Comparison of ENCODE assay signal across 11 mouse cellular contexts in the genomic region with DNA sequence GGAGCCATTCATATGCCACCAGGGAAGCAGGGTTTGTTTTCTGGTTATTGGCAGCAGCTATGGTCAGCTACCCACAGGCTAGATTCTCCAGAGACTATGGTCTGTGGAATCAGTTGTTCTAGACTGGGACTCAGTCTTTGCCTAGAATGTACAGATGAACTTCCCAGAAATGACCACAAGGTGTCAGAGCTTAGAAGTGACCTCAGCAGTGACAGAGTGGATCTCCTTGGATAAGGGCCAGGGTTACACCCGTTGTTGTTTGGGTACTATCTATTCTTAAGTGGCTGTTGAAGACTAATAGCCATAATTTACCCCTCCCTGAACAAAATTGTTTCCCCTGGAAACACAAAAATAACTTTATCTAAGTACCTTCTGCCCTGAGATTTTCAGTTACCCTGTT. TPM values are rescaled to one million over a fixed set of nuclear protein-coding genes. Genes with fewer than 3 reads are reported as not detected.
DNase-seq lines count a peak whose midpoint lies in the region; ATAC-seq and TF ChIP-seq lines count a peak whose summit lies in the region.
"Had no signal": no experiment of that assay in that cellular context is flagged by ENCODE, and none has a peak within 500 bp of the region (broad histone marks: within the 10 kb centered on the region; RNA-seq: fewer than 3 reads in every experiment).

No protein-coding gene starts in this region.

- H3K4me2 ChIP-seq in embryonic facial prominence, embryonic 11.5 days (ENCODE audit: low read depth, low read length) = no peak overlapping the region
- H3K4me2 ChIP-seq in liver, embryonic 11.5 days = no peak overlapping the region
- H3K4me2 ChIP-seq: embryonic facial prominence, embryonic 12.5 days; heart, embryonic 11.5 days had no signal

- TF ChIP-seq POLR2A in liver, adult 2 months (IDR thresholded peaks at IDR 0.05; ENCODE audit: extremely low read depth, insufficient read depth, low read length) = no peak

- WGBS in embryonic facial prominence, embryonic 11.5 days = 45% methylated on average over 1 of the region's 1 CpGs
- 38% methylated on average over 1 of the region's 1 CpGs for WGBS in embryonic facial prominence, embryonic 10.5 days
- 4% methylated on average over 1 of the region's 1 CpGs for WGBS in liver, adult 2 months
- 11% methylated on average over 1 of the region's 1 CpGs for WGBS in liver, embryonic 11.5 days

- H3K9ac ChIP-seq in embryonic facial prominence, embryonic 11.5 days (replicated peaks; ENCODE audit: low read length) = no peak overlapping the region
- no peak overlapping the region for H3K9ac ChIP-seq in liver, adult 2 months (ENCODE audit: low read depth, low read length)
- no peak overlapping the region for H3K9ac ChIP-seq in liver, embryonic 11.5 days (ENCODE audit: low read depth, low read length)
- H3K9ac ChIP-seq: embryonic facial prominence, embryonic 12.5 days had no signal

- no peaks in the 10 kb centered on the region for H3K36me3 ChIP-seq in embryonic facial prominence, embryonic 11.5 days (replicated peaks; ENCODE audit: control insufficient read depth, insufficient read depth, low read depth, low read length)
- no peaks in the 10 kb centered on the region for H3K36me3 ChIP-seq in embryonic facial prominence, embryonic 10.5 days (replicated peaks)
- no peaks in the 10 kb centered on the region for H3K36me3 ChIP-seq in liver, adult 2 months (ENCODE audit: control insufficient read depth, insufficient read depth, low read length)
- H3K36me3 ChIP-seq in liver, embryonic 11.5 days (ENCODE audit: control insufficient read depth, insufficient read depth, low read length) = no peaks in the 10 kb centered on the region
- H3K36me3 ChIP-seq: embryonic facial prominence, embryonic 12.5 days; limb, embryonic 10.5 days had no signal

- no peak for ATAC-seq in embryonic facial prominence, embryonic 11.5 days (replicated peaks; ENCODE audit: insufficient number of reproducible peaks, low FRiP score, low TSS enrichment, low read depth)
- ATAC-seq in liver, embryonic 11.5 days (replicated peaks; ENCODE audit: low FRiP score) = no peak
- ATAC-seq in common myeloid progenitor, adult 5-6 weeks (replicated peaks; ENCODE audit: low read depth, poor library complexity, severe bottlenecking) = peak; percentile 71

- TF ChIP-seq CTCF in liver, adult 2 months (IDR thresholded peaks at IDR 0.05; ENCODE audit: low read depth, low read length) = no peak

- H3K79me2 ChIP-seq in liver, adult 2 months (ENCODE audit: control insufficient read depth, insufficient read depth, low read length) = no peaks in the 10 kb centered on the region

- DNase-seq in embryonic facial prominence, embryonic 11.5 days (ENCODE audit: low spot score) = peak; percentile 61
- no peak for DNase-seq in embryonic facial prominence, embryonic 10.5 days (ENCODE audit: low spot score)
- DNase-seq in liver, adult 2 months (ENCODE audit: extremely low read depth, low read depth, low spot score) = peak; percentile 29
- no peak for DNase-seq in liver, embryonic 11.5 days (ENCODE audit: low spot score)
- peak; percentile 41 for DNase-seq in retina, adult 2 months (ENCODE audit: low read depth, low spot score)
- no peak for DNase-seq in right cerebral cortex, postnatal 25 days
- DNase-seq in left cerebral cortex, adult 9 months (ENCODE audit: low spot score in 2 of 2) = no peak

- H3K27me3 ChIP-seq in embryonic facial prominence, embryonic 11.5 days (ENCODE audit: control insufficient read depth, insufficient read depth, low read length) = no peaks in the 10 kb centered on the region
- no peaks in the 10 kb centered on the region for H3K27me3 ChIP-seq in embryonic facial prominence, embryonic 10.5 days (replicated peaks; ENCODE audit: low read depth, poor library complexity, severe bottlenecking)
- H3K27me3 ChIP-seq in liver, adult 2 months (ENCODE audit: control insufficient read depth, insufficient read depth, low read length) = no peaks in the 10 kb centered on the region
- no peaks in the 10 kb centered on the region for H3K27me3 ChIP-seq in liver, embryonic 11.5 days (replicated peaks; ENCODE audit: control insufficient read depth, insufficient read depth, low read length)
- H3K27me3 ChIP-seq: embryonic facial prominence, embryonic 12.5 days had no signal

- no peaks in the 10 kb centered on the region for H3K9me3 ChIP-seq in embryonic facial prominence, embryonic 11.5 days (replicated peaks; ENCODE audit: control insufficient read depth, low read length)
- H3K9me3 ChIP-seq in embryonic facial prominence, embryonic 10.5 days = no peaks in the 10 kb centered on the region
- no peaks in the 10 kb centered on the region for H3K9me3 ChIP-seq in liver, embryonic 11.5 days (ENCODE audit: control insufficient read depth, low read length)
- H3K9me3 ChIP-seq: embryonic facial prominence, embryonic 12.5 days; limb, embryonic 10.5 days had no signal

- H3K27ac ChIP-seq in embryonic facial prominence, embryonic 11.5 days (replicated peaks; ENCODE audit: low read depth, low read length) = no peak overlapping the region
- H3K27ac ChIP-seq in embryonic facial prominence, embryonic 10.5 days (replicated peaks) = no peak overlapping the region
- no peak overlapping the region for H3K27ac ChIP-seq in liver, adult 2 months (replicated peaks; ENCODE audit: insufficient read depth, low read depth, low read length)
- no peak overlapping the region for H3K27ac ChIP-seq in liver, embryonic 11.5 days (ENCODE audit: low read depth, low read length)
- H3K27ac ChIP-seq: embryonic facial prominence, embryonic 12.5 days; limb, embryonic 10.5 days had no signal

- no peaks in the 10 kb centered on the region for H3K4me1 ChIP-seq in embryonic facial prominence, embryonic 11.5 days (ENCODE audit: control insufficient read depth, insufficient read depth, low read length)
- H3K4me1 ChIP-seq in embryonic facial prominence, embryonic 10.5 days = no peaks in the 10 kb centered on the region
- no peaks in the 10 kb centered on the region for H3K4me1 ChIP-seq in liver, adult 2 months (ENCODE audit: control insufficient read depth, insufficient read depth, low read length)
- H3K4me1 ChIP-seq in liver, embryonic 11.5 days (replicated peaks; ENCODE audit: control insufficient read depth, insufficient read depth, low read length) = peaks cover 6% of the 10 kb centered on the region
- H3K4me1 ChIP-seq: embryonic facial prominence, embryonic 12.5 days; limb, embryonic 10.5 days had no signal

- H3K4me3 ChIP-seq in embryonic facial prominence, embryonic 11.5 days (ENCODE audit: low read depth, low read length) = no peak overlapping the region
- no peak overlapping the region for H3K4me3 ChIP-seq in embryonic facial prominence, embryonic 10.5 days
- H3K4me3 ChIP-seq in liver, adult 2 months (ENCODE audit: insufficient read depth, low read depth, low read length) = no peak overlapping the region
- no peak overlapping the region for H3K4me3 ChIP-seq in liver, embryonic 11.5 days (ENCODE audit: low read depth, low read length)
- H3K4me3 ChIP-seq: embryonic facial prominence, embryonic 12.5 days; limb, embryonic 10.5 days had no signal

RNA-seq across cellular contexts. Expression of a gene that starts 21.0 kb away (rescaled TPM):
- polyA plus RNA-seq in embryonic facial prominence, embryonic 11.5 days (2014; fragmentation: Nextera tagmentation; extraction: Ambion mirVana) = 1.2 TPM in 2 replicates
- polyA plus RNA-seq in embryonic facial prominence, embryonic 10.5 days (2016; fragmentation: Nextera tagmentation; extraction: Ambion mirVana) = 1.9 and 2.0 TPM in 2 replicates
- not detected in 2 replicates for total RNA-seq in liver, adult 2 months (2014; rRNA removed)
- not detected in 2 replicates for polyA plus RNA-seq in liver, adult 2 months (2012; rRNA removed)
- 0.77 and 1.3 TPM in 2 replicates for polyA plus RNA-seq in liver, embryonic 11.5 days (2014; fragmentation: Nextera tagmentation; extraction: Ambion mirVana)
- total RNA-seq in common myeloid progenitor, adult 5-6 weeks (2017) = not detected in 2 replicates

RNA-seq across cellular contexts. Expression of a gene that starts 55.8 kb away (rescaled TPM):
- polyA plus RNA-seq in embryonic facial prominence, embryonic 11.5 days (2014; fragmentation: Nextera tagmentation; extraction: Ambion mirVana) = 200 and 211 TPM in 2 replicates
- 227 and 234 TPM in 2 replicates for polyA plus RNA-seq in embryonic facial prominence, embryonic 10.5 days (2016; fragmentation: Nextera tagmentation; extraction: Ambion mirVana)
- 75.3 and 83.0 TPM in 2 replicates for total RNA-seq in liver, adult 2 months (2014; rRNA removed)
- 38.6 and 43.7 TPM in 2 replicates for polyA plus RNA-seq in liver, adult 2 months (2012; rRNA removed)
- polyA plus RNA-seq in liver, embryonic 11.5 days (2014; fragmentation: Nextera tagmentation; extraction: Ambion mirVana) = 445 and 480 TPM in 2 replicates
- 228 and 259 TPM in 2 replicates for total RNA-seq in common myeloid progenitor, adult 5-6 weeks (2017)

Comparison
In these comparisons a context has a peak if more than half of its experiments do, and no peak if none do; other contexts are left out.
1. DNase-seq: peak in embryonic facial prominence, embryonic 11.5 days (single experiment), liver, adult 2 months (single experiment) and retina, adult 2 months (single experiment); none in embryonic facial prominence, embryonic 10.5 days (single experiment), liver, embryonic 11.5 days (single experiment), right cerebral cortex, postnatal 25 days (single experiment) and left cerebral cortex, adult 9 months (0 of 2).